Mouse (Mus musculus) hindbrain, embryonic 11.5 days (tissue): ENCODE results near the gene Cers6. TPM values are rescaled to one million over a fixed set of nuclear protein-coding genes. Genes with fewer than 3 reads are reported as not detected.

Experiments
- ATAC-seq: fragments of 200-750 bp; cut with Nextera tagmentation; 2 replicates; pipeline ENCODE4 v1.8.0; 2017; ENCODE audit warnings: mild to moderate bottlenecking, moderate TSS enrichment, moderate library complexity; ENCODE audit not compliant: low FRiP score
- DNase-seq: peaks from one replicate; pipeline ENCODE4 v3.0.0-alpha.2; 2015; ENCODE audit warnings: low spot score
- H3K27ac ChIP-seq: fragments of 300-500 bp; sonication (generic); 2 replicates; pipeline ENCODE4 v1.5.1; 2014; ENCODE audit warnings: mild to moderate bottlenecking, low read depth, low read length
- H3K27me3 ChIP-seq: fragments of 300-500 bp; sonication (generic); 2 replicates; pipeline ENCODE4 v1.6.1; 2014; ENCODE audit warnings: mild to moderate bottlenecking, low read length, moderate library complexity, mixed read lengths; ENCODE audit not compliant: control insufficient read depth, insufficient read depth
- H3K36me3 ChIP-seq: fragments of 300-500 bp; sonication (generic); 2 replicates; pipeline ENCODE4 v1.6.1; 2014; ENCODE audit warnings: mild to moderate bottlenecking, low read length, moderate library complexity, mixed read lengths; ENCODE audit not compliant: control insufficient read depth, insufficient read depth
- H3K4me1 ChIP-seq: fragments of 300-500 bp; sonication (generic); replicated peaks from 2 replicates; pipeline ENCODE4 v1.6.1; 2014; ENCODE audit warnings: low read length, mixed read lengths; ENCODE audit not compliant: control insufficient read depth, insufficient read depth
- H3K4me2 ChIP-seq: fragments of 300-500 bp; sonication (generic); replicated peaks from 2 replicates; pipeline ENCODE4 v1.6.1; 2014; ENCODE audit warnings: mild to moderate bottlenecking, low read depth, low read length
- H3K4me3 ChIP-seq: fragments of 300-500 bp; sonication (generic); 2 replicates; pipeline ENCODE4 v1.5.1; 2014; ENCODE audit warnings: low read depth, low read length
- H3K9ac ChIP-seq: fragments of 300-500 bp; sonication (generic); 2 replicates; pipeline ENCODE4 v1.6.1; 2014; ENCODE audit warnings: low read depth, low read length
- H3K9me3 ChIP-seq: fragments of 300-500 bp; sonication (generic); 2 replicates; pipeline ENCODE4 v1.6.1; 2016; ENCODE audit warnings: low read length; ENCODE audit not compliant: control insufficient read depth
- WGBS: fragments of 180-500 bp; shearing (Covaris S2); extraction: QIAGEN DNeasy Blood & Tissue Kit; methylation state at CpG from one replicate; pipeline ENCODE4 v1.1.7; 2014; 5-methylcytosine and 5-hydroxymethylcytosine counted together
- polyA plus RNA-seq: library from polyadenylated mRNA; unstranded; fragments of >200 nt; fragmentation: Nextera tagmentation; extraction: Ambion mirVana; gene quantifications from 2 replicates; pipeline ENCODE4 v1.2.1, GENCODE M21; 2014

Cers6 gene
- polyA plus RNA-seq, 1 experiment from 2014 or later = 77.0 TPM

DNA sequence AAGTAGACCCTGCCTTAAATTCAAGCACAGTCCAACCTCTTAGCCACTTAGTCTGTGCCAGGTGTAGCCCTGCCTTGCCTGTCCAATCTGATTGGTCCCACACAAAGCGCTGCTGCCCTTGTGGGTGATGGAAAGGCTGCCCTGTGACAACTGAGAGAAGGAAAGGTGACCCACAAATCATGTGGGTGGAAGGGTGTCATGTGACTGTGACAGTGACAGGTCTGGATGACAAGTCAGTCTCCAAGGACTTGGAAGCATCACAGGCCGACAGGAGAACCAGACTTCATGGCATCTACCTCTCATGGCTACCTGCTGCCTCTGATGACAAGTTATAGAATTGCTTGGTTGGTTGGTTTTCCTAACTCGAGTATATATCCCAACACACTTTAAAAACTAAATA is 242.3 kb downstream of the Cers6 start:
- Histone ChIP-seq H3K9me3 (no peaks in the 10 kb centered on the region), H3K4me1 (no peaks in the 10 kb centered on the region), H3K27ac (no peak overlapping the region), H3K36me3 (no peaks in the 10 kb centered on the region), H3K4me3 (no peak overlapping the region), H3K27me3 (no peaks in the 10 kb centered on the region), H3K9ac (no peak overlapping the region), H3K4me2 (no peak overlapping the region)
- WGBS = 84% methylated on average over 3 of the region's 3 CpGs
- ATAC-seq (no peak), DNase-seq (no peak)

DNA sequence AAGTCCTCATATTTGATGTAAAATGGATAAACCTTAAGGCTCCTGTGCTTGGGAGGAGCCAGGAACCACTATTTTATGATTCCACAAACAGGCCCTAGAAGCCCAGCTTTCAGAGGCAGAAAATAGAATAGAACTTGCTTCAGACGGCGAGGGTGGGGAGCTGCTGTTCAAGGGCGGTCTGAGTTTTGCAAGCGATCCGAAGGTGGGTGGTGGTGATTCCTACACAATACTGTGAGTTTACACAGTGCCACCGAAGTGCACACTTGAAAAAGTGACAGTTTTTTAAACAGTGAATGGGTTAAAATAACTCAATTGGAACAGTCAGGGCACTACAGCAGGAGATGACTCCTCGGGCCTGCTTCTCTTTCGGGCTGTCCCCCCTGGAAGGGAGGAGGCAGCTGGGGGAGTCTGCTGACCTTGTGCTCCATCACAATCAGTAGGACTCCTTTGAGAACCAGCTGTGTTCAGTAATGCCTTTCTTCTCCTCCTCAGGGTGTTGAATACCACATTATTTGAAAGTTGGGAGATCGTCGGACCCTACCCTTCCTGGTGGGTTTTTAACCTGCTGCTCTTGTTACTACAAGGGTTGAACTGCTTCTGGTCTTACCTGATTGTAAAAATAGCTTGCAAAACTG is 243.4 kb downstream of the Cers6 start:
- no peaks in the 10 kb centered on the region for H3K9me3 ChIP-seq
- 45% methylated on average over 10 of the region's 10 CpGs for WGBS

DNA sequence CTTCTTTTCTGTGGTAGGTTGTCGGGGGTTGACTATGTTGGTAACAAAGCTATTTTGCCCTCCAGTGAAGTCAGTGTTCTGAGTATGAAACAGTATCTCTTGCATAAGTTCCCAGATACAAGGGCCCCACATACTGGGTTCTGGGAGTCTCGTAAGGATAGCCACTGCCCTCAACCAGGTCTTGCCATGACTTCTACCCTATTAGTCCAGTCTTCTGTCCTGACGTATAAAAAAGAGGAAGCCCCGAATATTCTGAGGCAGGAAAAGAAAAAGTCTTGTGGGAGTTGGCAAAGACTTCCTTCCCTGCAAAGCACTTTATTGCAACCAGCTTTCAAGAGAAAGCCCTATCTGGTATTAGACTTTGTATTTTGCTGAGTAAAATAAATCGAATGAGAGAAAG is 248.0 kb downstream of the Cers6 start:
- H3K27me3 ChIP-seq = no peaks in the 10 kb centered on the region
- no peaks in the 10 kb centered on the region for H3K9me3 ChIP-seq
- no peaks in the 10 kb centered on the region for H3K4me1 ChIP-seq
- no peak overlapping the region for H3K4me3 ChIP-seq
- no peak for DNase-seq
- H3K4me2 ChIP-seq = no peak overlapping the region
- ATAC-seq = no peak
- 79% methylated on average over 5 of the region's 5 CpGs for WGBS
- H3K36me3 ChIP-seq = no peaks in the 10 kb centered on the region
- no peak overlapping the region for H3K27ac ChIP-seq
- H3K9ac ChIP-seq = no peak overlapping the region

More for the DNA sequence above, 243.4 kb downstream of the Cers6 start:
- no peak for ATAC-seq
- H3K9ac ChIP-seq = no peak overlapping the region
- H3K27me3 ChIP-seq = no peaks in the 10 kb centered on the region
- no peaks in the 10 kb centered on the region for H3K4me1 ChIP-seq
- H3K4me2 ChIP-seq = no peak overlapping the region
- no peaks in the 10 kb centered on the region for H3K36me3 ChIP-seq
- no peak for DNase-seq
- H3K4me3 ChIP-seq = no peak overlapping the region
- H3K27ac ChIP-seq = no peak overlapping the region

DNA sequence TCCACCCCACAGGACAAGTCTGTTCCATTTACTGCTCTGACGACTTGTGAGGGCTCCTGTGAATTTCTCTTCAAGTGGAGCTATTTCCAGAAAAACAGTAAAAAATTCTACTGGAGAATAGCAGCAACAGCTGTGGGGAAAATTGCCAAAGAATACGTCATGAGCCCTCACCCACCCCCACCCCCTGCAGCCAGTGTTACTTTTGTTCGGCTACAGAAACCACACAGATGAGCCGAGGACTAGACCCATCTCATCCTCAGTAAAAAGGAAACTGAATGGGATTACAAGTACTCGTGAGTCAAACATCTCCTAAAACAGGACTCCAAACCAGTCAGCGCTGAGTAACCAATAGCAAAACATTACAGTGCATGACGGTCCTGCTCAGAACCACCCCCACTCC is 248.5 kb downstream of the Cers6 start:
- H3K9ac ChIP-seq = no peak overlapping the region
- H3K4me1 ChIP-seq = no peaks in the 10 kb centered on the region
- ATAC-seq (no peak), DNase-seq (no peak)
- H3K27ac ChIP-seq = no peak overlapping the region
- no peaks in the 10 kb centered on the region for H3K36me3 ChIP-seq
- no peak overlapping the region for H3K4me3 ChIP-seq
- WGBS = 79% methylated on average over 7 of the region's 7 CpGs
- no peak overlapping the region for H3K4me2 ChIP-seq
- no peaks in the 10 kb centered on the region for H3K9me3 ChIP-seq
- no peaks in the 10 kb centered on the region for H3K27me3 ChIP-seq

DNA sequence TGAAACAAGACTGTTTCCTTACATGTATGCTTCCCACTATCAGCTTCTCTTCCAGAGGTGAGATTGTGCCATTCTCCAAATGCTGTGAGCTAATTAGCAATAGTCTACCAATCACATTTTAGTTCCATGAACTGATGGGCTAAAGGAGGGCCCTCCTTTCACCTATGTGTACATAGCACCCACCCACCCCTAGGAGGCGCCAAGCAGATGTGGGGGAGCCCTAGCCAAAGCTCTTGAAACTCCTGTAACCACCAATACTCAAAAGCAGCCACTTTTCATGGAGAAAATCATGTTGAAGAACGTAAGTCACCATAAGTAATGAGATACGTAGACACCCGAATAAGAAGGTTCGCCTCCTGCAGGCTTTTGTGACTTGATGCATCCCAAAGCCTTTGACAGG is 251.4 kb downstream of the Cers6 start:
- no peak for DNase-seq
- Histone ChIP-seq H3K27me3 (no peaks in the 10 kb centered on the region), H3K4me2 (no peak overlapping the region), H3K4me3 (no peak overlapping the region), H3K9me3 (no peaks in the 10 kb centered on the region), H3K36me3 (no peaks in the 10 kb centered on the region), H3K9ac (no peak overlapping the region), H3K4me1 (no peaks in the 10 kb centered on the region), H3K27ac (no peak overlapping the region)
- WGBS = 79% methylated on average over 5 of the region's 5 CpGs
- no peak for ATAC-seq

DNA sequence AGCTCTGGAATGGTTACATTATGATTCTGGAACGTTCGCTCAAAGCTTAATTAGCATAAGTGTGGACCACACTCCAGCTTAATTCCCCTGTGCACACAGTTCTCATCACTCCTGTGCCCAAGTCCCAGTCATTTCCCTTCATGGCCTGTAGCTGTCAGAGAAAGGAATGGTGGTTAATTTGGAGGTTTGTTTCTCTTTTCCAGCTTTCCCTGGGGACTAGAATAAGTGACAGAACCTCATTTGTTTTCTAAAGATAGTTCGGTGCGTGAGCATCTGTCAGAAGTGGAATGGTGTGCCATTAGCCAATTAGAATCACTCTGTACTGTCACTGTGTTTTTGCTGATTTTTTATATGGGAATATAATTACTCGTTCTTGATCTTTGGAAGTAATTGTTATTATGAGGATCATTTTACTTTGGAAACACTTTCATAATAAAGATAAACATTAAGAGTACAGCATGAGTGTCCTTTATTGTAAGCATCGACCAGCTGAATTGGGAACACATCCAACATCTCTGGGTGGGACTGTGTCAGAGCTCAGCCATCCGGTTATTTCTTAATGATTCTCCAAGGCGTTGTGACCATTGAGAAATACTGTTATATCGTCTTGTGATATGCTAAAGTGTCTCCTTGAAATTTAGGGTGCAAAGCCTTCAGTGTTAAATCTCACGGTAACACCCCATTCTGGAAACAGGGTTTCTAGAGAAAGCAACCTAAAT is 252.7 kb downstream of the Cers6 start:
- no peaks in the 10 kb centered on the region for H3K4me1 ChIP-seq
- no peaks in the 10 kb centered on the region for H3K36me3 ChIP-seq
- no peak overlapping the region for H3K4me2 ChIP-seq
- no peak overlapping the region for H3K27ac ChIP-seq
- DNase-seq = no peak
- WGBS = 78% methylated on average over 10 of the region's 10 CpGs
- no peak overlapping the region for H3K4me3 ChIP-seq
- no peaks in the 10 kb centered on the region for H3K27me3 ChIP-seq
- no peak overlapping the region for H3K9ac ChIP-seq
- no peaks in the 10 kb centered on the region for H3K9me3 ChIP-seq
- ATAC-seq = peak; percentile 47

DNA sequence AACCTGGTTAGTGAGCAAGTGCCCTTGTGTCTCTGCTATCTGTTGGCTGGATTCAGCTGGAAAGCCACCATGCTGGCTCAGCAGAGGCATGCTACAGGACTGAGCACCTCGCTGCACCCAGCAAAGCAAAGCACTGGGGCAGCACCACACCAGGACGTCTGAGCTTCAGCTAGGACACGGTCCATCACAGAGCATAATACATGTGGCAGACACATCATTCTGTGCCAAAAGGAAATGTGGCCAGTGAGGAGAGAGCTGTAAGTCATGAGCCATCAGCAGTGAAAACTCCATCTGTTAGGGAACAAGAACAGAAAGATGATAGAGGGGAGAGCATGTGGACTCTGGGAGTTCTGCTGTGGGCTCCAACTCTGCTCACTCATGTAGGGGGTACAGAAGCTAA is 254.7 kb downstream of the Cers6 start:
- Histone ChIP-seq H3K4me3 (no peak overlapping the region), H3K9ac (no peak overlapping the region), H3K27ac (no peak overlapping the region), H3K27me3 (no peaks in the 10 kb centered on the region), H3K9me3 (no peaks in the 10 kb centered on the region), H3K4me2 (no peak overlapping the region), H3K36me3 (no peaks in the 10 kb centered on the region), H3K4me1 (no peaks in the 10 kb centered on the region)
- no peak for DNase-seq
- ATAC-seq = no peak
- 94% methylated on average over 3 of the region's 3 CpGs for WGBS

DNA sequence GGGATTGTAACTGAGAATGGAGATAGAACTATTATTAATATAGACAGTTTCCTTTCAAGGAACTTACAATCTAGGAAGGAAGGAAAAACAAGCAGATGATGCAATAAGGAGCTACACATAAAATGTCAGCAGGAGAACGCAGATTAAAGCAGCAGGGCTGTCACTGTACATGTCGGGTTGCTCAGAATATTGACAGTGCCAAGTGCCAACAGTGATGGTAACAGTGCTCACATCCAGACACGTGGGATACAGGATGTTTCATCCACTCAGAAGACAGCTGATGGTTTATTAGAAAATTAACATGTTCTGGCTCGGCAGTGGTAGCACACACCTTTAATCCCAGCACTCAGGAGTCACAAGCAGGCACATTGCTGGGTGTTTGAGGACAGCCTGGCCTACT is 255.5 kb downstream of the Cers6 start:
- no peak overlapping the region for H3K27ac ChIP-seq
- DNase-seq (no peak), ATAC-seq (no peak)
- H3K4me1 ChIP-seq = no peaks in the 10 kb centered on the region
- H3K36me3 ChIP-seq = no peaks in the 10 kb centered on the region
- whole genome bisulfite sequencing = 82% methylated on average over 4 of the region's 4 CpGs
- no peak overlapping the region for H3K4me2 ChIP-seq
- H3K9me3 ChIP-seq = no peaks in the 10 kb centered on the region
- no peak overlapping the region for H3K4me3 ChIP-seq
- no peak overlapping the region for H3K9ac ChIP-seq
- H3K27me3 ChIP-seq = no peaks in the 10 kb centered on the region

DNA sequence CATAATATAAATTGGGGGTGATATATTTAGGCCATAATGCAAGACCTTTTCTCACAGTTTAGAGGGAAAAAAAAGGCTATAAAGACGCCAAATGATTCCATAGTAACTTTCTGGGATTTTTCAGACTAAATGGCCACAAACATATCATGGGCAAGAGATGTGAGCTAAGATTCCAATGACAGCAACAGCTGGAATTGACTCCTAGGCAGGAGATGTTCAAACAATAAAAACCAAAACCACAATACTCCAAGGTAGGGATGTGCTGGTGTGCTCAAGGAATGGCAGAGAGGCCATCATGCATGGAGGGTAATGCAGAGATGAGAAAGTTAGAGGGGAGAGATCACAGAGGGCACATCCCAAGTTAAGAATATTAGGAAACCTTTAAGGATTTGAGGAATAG is 257.8 kb downstream of the Cers6 start:
- H3K36me3 ChIP-seq = no peaks in the 10 kb centered on the region

More for the DNA sequence above, 257.8 kb downstream of the Cers6 start:
- no peaks in the 10 kb centered on the region; the same call in 1 of the 2 replicates for H3K27me3 ChIP-seq
- DNase-seq = no peak
- no peaks in the 10 kb centered on the region for H3K4me1 ChIP-seq
- no peak overlapping the region for H3K4me3 ChIP-seq
- no peak overlapping the region for H3K9ac ChIP-seq
- no peaks in the 10 kb centered on the region for H3K9me3 ChIP-seq
- no peak for ATAC-seq
- no peak overlapping the region for H3K4me2 ChIP-seq
- WGBS = 89% methylated on average over 1 of the region's 1 CpGs
- H3K27ac ChIP-seq = no peak overlapping the region
